Mouse (Mus musculus): Measurements from ENCODE around the gene Rora.

Rora gene

DNA sequence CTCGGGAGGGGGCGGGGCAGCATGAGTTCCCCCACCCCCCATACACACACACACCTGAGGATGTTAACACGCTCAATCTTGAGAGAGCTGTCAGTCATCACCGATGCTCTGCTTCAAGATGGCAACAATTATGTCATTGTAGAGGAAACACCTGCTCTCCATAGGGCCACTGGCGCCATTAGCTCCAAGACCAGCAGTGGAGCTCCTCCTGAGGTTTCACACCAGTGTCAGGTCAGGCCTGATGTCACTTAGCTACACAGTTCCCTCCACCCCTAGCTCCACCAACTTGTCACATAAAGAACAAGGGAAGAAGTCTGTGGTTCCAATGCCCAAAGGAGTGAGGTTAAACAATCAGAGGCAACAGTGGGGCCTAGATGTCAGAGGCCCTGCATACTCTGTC is 740.6 kb downstream of the Rora start:
- DNase-seq (ENCODE audit: low read depth, low spot score): no peak

GRCm38 (mm10) chr9:69397432-69397759 is 743.8 kb downstream of the Rora start:
- DNase-seq (ENCODE audit: low read depth, low spot score): no peak

GRCm38 (mm10) chr9:69397760-69398452 is 744.3 kb downstream of the Rora start, which contains the start of gene Ice2:
TSS of gene Ice2 (plus strand) at chr9:69397906.
- DNase-seq (ENCODE audit: low read depth, low spot score): peak; percentile 87

- no peak for DNase-seq (ENCODE audit: low read depth, low spot score)
These were observed 744.9 kb downstream of the Rora start for GRCm38 (mm10) chr9:69398453-69398850.

GRCm38 (mm10) chr9:69404671-69405070 is 751.1 kb downstream of the Rora start:
- no peak for DNase-seq (ENCODE audit: low read depth, low spot score)

- DNase-seq (ENCODE audit: low read depth, low spot score): no peak
These were observed 765.9 kb downstream of the Rora start for GRCm38 (mm10) chr9:69419476-69419875.

DNA sequence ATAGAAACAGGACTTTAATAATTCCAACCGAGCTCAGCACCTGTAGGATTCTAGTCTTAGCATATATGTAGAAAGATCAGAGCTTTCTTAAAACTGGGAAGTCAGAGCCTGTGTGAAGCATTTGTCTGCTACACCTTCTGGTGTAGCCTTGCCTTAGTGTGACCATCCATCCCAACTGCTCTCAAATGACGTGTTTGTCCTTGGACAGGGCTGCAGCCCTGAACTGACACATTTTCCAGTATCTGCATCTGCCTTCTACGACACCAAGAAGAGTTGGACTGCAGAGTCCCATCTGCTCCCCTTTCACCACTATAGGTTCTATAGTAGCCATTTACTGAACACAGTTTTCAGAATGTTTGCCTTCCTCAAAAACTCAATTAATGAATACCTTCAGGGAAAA is 776.9 kb downstream of the Rora start:
- no peak for DNase-seq (ENCODE audit: low read depth, low spot score)

DNA sequence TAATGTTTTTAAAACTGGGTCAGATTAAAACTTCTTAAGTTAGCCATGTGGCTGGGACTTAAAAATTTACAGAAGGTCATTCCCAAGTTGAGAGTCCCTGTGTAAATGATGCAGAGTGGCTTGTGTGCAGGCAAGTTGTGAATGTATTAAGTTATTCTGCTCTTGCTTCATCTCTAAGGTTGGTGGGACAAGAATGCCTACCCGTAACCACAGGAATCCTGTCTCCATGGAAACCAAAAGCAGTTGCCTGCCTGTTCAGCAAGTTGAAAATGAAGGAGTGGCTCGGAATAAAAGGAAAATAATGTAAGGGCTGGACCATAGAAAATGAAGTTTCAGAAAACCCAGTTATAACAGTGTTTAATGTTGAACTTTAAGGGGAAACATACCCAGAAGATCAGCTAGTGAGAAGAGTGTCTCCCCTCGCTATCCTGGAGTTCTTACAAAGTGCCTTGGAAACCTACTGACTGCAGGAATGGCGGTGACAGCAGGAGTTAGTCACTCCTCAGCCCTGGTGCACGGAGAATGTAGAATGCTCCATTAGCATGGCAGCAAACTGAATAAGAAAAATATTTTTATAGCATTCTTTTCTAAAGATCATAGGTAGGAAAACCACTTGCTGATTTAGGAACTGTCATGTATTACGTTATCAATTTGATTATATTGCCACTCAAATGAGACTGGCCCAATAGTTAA is 778.4 kb downstream of the Rora start:
- DNase-seq (ENCODE audit: low read depth, low spot score): peak; percentile 69

- DNase-seq (ENCODE audit: low read depth, low spot score): no peak
These were observed 781.6 kb downstream of the Rora start for GRCm38 (mm10) chr9:69435194-69435593.

DNA sequence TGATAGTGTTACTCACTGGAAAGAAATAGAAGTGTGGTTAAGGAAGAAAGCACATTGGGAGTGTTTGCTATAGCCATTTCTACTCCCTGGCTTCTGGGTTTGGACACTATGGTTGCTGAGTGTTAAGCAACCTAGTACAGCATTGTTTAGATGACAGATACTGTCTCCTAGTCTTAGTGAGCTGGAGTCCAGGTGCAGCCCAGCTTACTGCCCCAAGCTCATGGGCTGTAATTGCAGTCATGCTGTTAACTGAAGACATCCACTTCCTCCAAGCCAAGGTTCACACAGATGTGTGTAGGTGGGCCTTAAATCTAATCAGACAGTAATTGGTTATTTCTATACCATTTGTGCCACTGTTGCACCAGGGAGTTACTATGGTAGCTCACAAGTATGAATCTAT is 782.1 kb downstream of the Rora start:
- no peak for DNase-seq (ENCODE audit: low read depth, low spot score)

Data from mesoderm, embryonic 11.5 days (tissue).